Mouse (Mus musculus) testis, adult 10 weeks (tissue): ENCODE measurements around the gene Vegfd. TPM values are rescaled to one million over a fixed set of nuclear protein-coding genes. Genes with fewer than 3 reads are reported as not detected.

Experiments used
- polyA plus RNA-seq: library from polyadenylated mRNA; stranded (reverse); fragments of 350-450 nt; fragmentation: Illumina TruSeq; extraction: RNeasy Lipid Tissue Mini Kit (QIAGEN cat#74804); gene quantifications from one replicate; pipeline ENCODE4 v1.2.3, GENCODE M21; 2014; ENCODE audit warnings: low read depth, low replicate concordance

The Vegfd gene
- polyA plus RNA-seq = 4.4 TPM

GRCm38 (mm10) chrX:164373081-164373480, at the start of gene Vegfd:
TSS of gene Vegfd (plus strand) at chrX:164373378.

GRCm38 (mm10) chrX:164419471-164419939, 46.3 kb downstream of the Vegfd start, which contains the start of gene Piga:
TSS of gene Piga (plus strand) at chrX:164419787.

GRCm38 (mm10) chrX:164436709-164437108, 63.5 kb downstream of the Vegfd start, which contains the start of gene Asb11:
TSS of gene Asb11 (plus strand) at chrX:164436994.

Other genes with a start within 250 kb of the Vegfd start
- 0.76 TPM for gene Ace2, start 234.0 kb upstream of the Vegfd start, polyA plus RNA-seq
- gene Bmx, start 115.2 kb upstream of the Vegfd start, polyA plus RNA-seq = 0.41 TPM
- 2.1 TPM for gene Pir, start 104.0 kb upstream of the Vegfd start, polyA plus RNA-seq
- 29.3 TPM for gene Piga, start 46.4 kb downstream of the Vegfd start, polyA plus RNA-seq
- 0.64 TPM for gene Asb11, start 63.6 kb downstream of the Vegfd start, polyA plus RNA-seq
- 37.9 TPM for gene Asb9, start 132.9 kb downstream of the Vegfd start, polyA plus RNA-seq